In the genomic region with DNA sequence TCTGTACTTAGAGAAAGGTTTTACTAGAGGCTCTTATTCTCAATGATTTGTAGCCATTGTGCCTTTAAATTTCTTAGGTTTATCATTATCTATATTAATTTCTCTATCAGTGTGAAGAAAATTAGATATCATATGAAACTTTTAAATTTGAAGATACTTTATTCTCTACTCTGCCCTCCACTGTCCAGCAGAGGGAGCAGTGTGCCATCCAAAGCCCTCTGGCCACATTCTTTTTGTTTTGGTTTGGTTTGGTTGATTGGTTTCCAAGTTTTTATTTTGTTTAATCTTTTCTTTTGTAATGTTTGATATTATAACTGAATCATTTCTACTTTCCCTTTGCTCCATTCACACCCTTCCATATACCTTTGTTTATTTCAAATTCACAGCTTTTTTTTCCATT, we compare ENCODE assay signal across 8 mouse cellular contexts.
DNase-seq lines count a peak whose midpoint lies in the region; ATAC-seq lines count a peak whose summit lies in the region.

No protein-coding gene starts in this region.

- H3K27ac ChIP-seq in heart, embryonic 11.5 days (ENCODE audit: low read depth, low read length) = no peak overlapping the region
- H3K27ac ChIP-seq in forebrain, embryonic 11.5 days (ENCODE audit: low read depth, low read length) = no peak overlapping the region

- no peak for ATAC-seq in heart, embryonic 11.5 days (replicated peaks; ENCODE audit: insufficient number of reproducible peaks, low FRiP score, low TSS enrichment)
- ATAC-seq in megakaryocyte, adult 5-6 weeks (ENCODE audit: poor library complexity, severe bottlenecking) = no peak
- no peak for ATAC-seq in forebrain, embryonic 11.5 days (replicated peaks; ENCODE audit: low FRiP score)

- DNase-seq in heart, postnatal 14 days = peak; percentile 8 to 38
- peak; percentile 10 for DNase-seq in ovary, postnatal 14 days (ENCODE audit: low spot score)
- DNase-seq in ovary, postnatal 10 days (ENCODE audit: low spot score) = no peak
- peak; percentile 66 to 72 for DNase-seq in cerebellum, postnatal 14 days
- DNase-seq in retina, postnatal 7 days (ENCODE audit: low read depth, low spot score) = peak; percentile 3
- DNase-seq in forebrain, embryonic 11.5 days (ENCODE audit: low spot score) = no peak

- no peaks in the 10 kb centered on the region for H3K9me3 ChIP-seq in heart, embryonic 11.5 days (replicated peaks; ENCODE audit: control insufficient read depth, low read length)
- no peaks in the 10 kb centered on the region for H3K9me3 ChIP-seq in forebrain, embryonic 11.5 days (ENCODE audit: control insufficient read depth, low read length)

- intact Hi-C loops in heart, postnatal 14 days (cut with DNase I) = loop anchor here (5.0 to 10.0 kb wide), 3 partner anchors 536 to 718 kb away; no protein-coding TSS in a partner anchor

- H3K36me3 ChIP-seq in heart, embryonic 11.5 days (ENCODE audit: control insufficient read depth, insufficient read depth, low read length) = no peaks in the 10 kb centered on the region
- H3K36me3 ChIP-seq in forebrain, embryonic 11.5 days (ENCODE audit: control insufficient read depth, insufficient read depth, low read length) = no peaks in the 10 kb centered on the region

- no peak overlapping the region for H3K4me2 ChIP-seq in heart, embryonic 11.5 days
- H3K4me2 ChIP-seq in forebrain, embryonic 11.5 days (ENCODE audit: low read depth, low read length, severe bottlenecking) = no peak overlapping the region

- H3K4me1 ChIP-seq in heart, embryonic 11.5 days (ENCODE audit: control insufficient read depth, insufficient read depth, low read length) = no peaks in the 10 kb centered on the region
- no peaks in the 10 kb centered on the region for H3K4me1 ChIP-seq in forebrain, embryonic 11.5 days (replicated peaks; ENCODE audit: control insufficient read depth, insufficient read depth, low read length)

- no peak overlapping the region for H3K4me3 ChIP-seq in heart, embryonic 11.5 days (ENCODE audit: low read depth, low read length)
- no peak overlapping the region for H3K4me3 ChIP-seq in forebrain, embryonic 11.5 days (ENCODE audit: low read depth, low read length)

- no peaks in the 10 kb centered on the region for H3K27me3 ChIP-seq in heart, embryonic 11.5 days (ENCODE audit: control insufficient read depth, insufficient read depth, low read length)
- no peaks in the 10 kb centered on the region for H3K27me3 ChIP-seq in forebrain, embryonic 11.5 days (ENCODE audit: control insufficient read depth, insufficient read depth, low read length)

- H3K9ac ChIP-seq in heart, embryonic 11.5 days (ENCODE audit: low read depth, low read length) = no peak overlapping the region
- no peak overlapping the region for H3K9ac ChIP-seq in forebrain, embryonic 11.5 days (ENCODE audit: low read length)

Comparison
In these comparisons a context has a peak if more than half of its experiments do, and no peak if none do; other contexts are left out.
1. DNase-seq: peak in heart, postnatal 14 days (2 of 2), ovary, postnatal 14 days (single experiment), cerebellum, postnatal 14 days (2 of 2) and retina, postnatal 7 days (single experiment); none in ovary, postnatal 10 days (single experiment) and forebrain, embryonic 11.5 days (single experiment).